Mouse (Mus musculus): ENCODE data around the gene Npl. TPM values are rescaled to one million over a fixed set of nuclear protein-coding genes. Genes with fewer than 3 reads are reported as not detected.
A peak's percentile ranks its signal among the peaks of the same experiment; 100 is the strongest.
"Not testable (repeated sequence)": the region's sequence is repeated elsewhere in the genome, so short reads cannot be mapped to it uniquely, and the experiment has no call there.

Npl gene
- polyA plus RNA-seq, 1 experiment from 2014 or later: 16.9 TPM

- no peak overlapping the region for H3K4me2 ChIP-seq
- no peaks in the 10 kb centered on the region for H3K4me1 ChIP-seq (replicated peaks)
- no peak for ATAC-seq (ENCODE audit: low read depth)
- H3K9me3 ChIP-seq: no peaks in the 10 kb centered on the region
- whole genome bisulfite sequencing: 92% methylated on average over 9 of the region's 9 CpGs
- no peak overlapping the region for H3K9ac ChIP-seq
- H3K4me3 ChIP-seq: no peak overlapping the region
- H3K27ac ChIP-seq (replicated peaks): no peak overlapping the region
- no peaks in the 10 kb centered on the region for H3K27me3 ChIP-seq
- no peaks in the 10 kb centered on the region for H3K36me3 ChIP-seq
Observed at GRCm38 (mm10) chr1:153500030-153500429, 49.8 kb downstream of the Npl start.

GRCm38 (mm10) chr1:153496030-153496429, 53.8 kb downstream of the Npl start:
- H3K27ac ChIP-seq (replicated peaks): no peak overlapping the region
- H3K4me2 ChIP-seq: no peak overlapping the region
- no peaks in the 10 kb centered on the region for H3K27me3 ChIP-seq
- no peaks in the 10 kb centered on the region for H3K9me3 ChIP-seq
- no peak overlapping the region for H3K9ac ChIP-seq
- H3K4me3 ChIP-seq: no peak overlapping the region
- no peaks in the 10 kb centered on the region for H3K36me3 ChIP-seq
- 75% methylated on average over 3 of the region's 3 CpGs for WGBS
- no peak for ATAC-seq (ENCODE audit: low read depth)
- H3K4me1 ChIP-seq (replicated peaks): no peaks in the 10 kb centered on the region

GRCm38 (mm10) chr1:153493931-153494330, 55.9 kb downstream of the Npl start:
- WGBS: 26% methylated on average over 6 of the region's 6 CpGs
- H3K9me3 ChIP-seq: no peaks in the 10 kb centered on the region
- no peak for ATAC-seq (ENCODE audit: low read depth)
- no peak overlapping the region for H3K27ac ChIP-seq (replicated peaks)
- H3K4me3 ChIP-seq: no peak overlapping the region
- no peaks in the 10 kb centered on the region for H3K36me3 ChIP-seq
- no peaks in the 10 kb centered on the region for H3K27me3 ChIP-seq
- H3K9ac ChIP-seq: no peak overlapping the region
- no peaks in the 10 kb centered on the region for H3K4me1 ChIP-seq (replicated peaks)
- H3K4me2 ChIP-seq: no peak overlapping the region

- Histone ChIP-seq H3K4me2 (no peak overlapping the region), H3K9me3 (no peaks in the 10 kb centered on the region), H3K27me3 (no peaks in the 10 kb centered on the region), H3K4me1 (replicated peaks) (no peaks in the 10 kb centered on the region), H3K9ac (no peak overlapping the region), H3K36me3 (no peaks in the 10 kb centered on the region), H3K4me3 (no peak overlapping the region), H3K27ac (replicated peaks) (no peak overlapping the region)
- 23% methylated on average over 4 of the region's 4 CpGs for WGBS
- no peak for ATAC-seq (ENCODE audit: low read depth)
Observed at GRCm38 (mm10) chr1:153493338-153493737, 56.5 kb downstream of the Npl start.

- H3K27me3 ChIP-seq: no peaks in the 10 kb centered on the region
- no peak overlapping the region for H3K4me3 ChIP-seq
- no peaks in the 10 kb centered on the region for H3K9me3 ChIP-seq
- no peak overlapping the region for H3K9ac ChIP-seq
- 100% methylated on average over 1 of the region's 1 CpGs for WGBS
- H3K36me3 ChIP-seq: no peaks in the 10 kb centered on the region
- H3K27ac ChIP-seq (replicated peaks): no peak overlapping the region
- no peaks in the 10 kb centered on the region for H3K4me1 ChIP-seq (replicated peaks)
- no peak for ATAC-seq (ENCODE audit: low read depth)
- H3K4me2 ChIP-seq: no peak overlapping the region
Observed at GRCm38 (mm10) chr1:153491822-153492221, 58.0 kb downstream of the Npl start.

GRCm38 (mm10) chr1:153491345-153491744, 58.5 kb downstream of the Npl start:
- Histone ChIP-seq H3K9ac (no peak overlapping the region), H3K27me3 (no peaks in the 10 kb centered on the region), H3K9me3 (no peaks in the 10 kb centered on the region), H3K4me1 (replicated peaks) (peaks cover under 1% of the 10 kb centered on the region; the same call in 1 of the 2 replicates), H3K4me2 (no peak overlapping the region), H3K36me3 (no peaks in the 10 kb centered on the region), H3K4me3 (no peak overlapping the region), H3K27ac (replicated peaks) (no peak overlapping the region)
- no peak for ATAC-seq (ENCODE audit: low read depth)
- WGBS: 82% methylated on average over 2 of the region's 2 CpGs

GRCm38 (mm10) chr1:153489963-153490362, 59.9 kb downstream of the Npl start:
- Histone ChIP-seq H3K36me3 (no peaks in the 10 kb centered on the region), H3K9me3 (no peaks in the 10 kb centered on the region)

GRCm38 (mm10) chr1:153489540-153489939, 60.3 kb downstream of the Npl start:
- Histone ChIP-seq H3K4me2 (no peak overlapping the region), H3K27ac (replicated peaks) (no peak overlapping the region), H3K4me1 (replicated peaks) (peaks cover 19% of the 10 kb centered on the region), H3K9me3 (no peaks in the 10 kb centered on the region), H3K9ac (no peak overlapping the region), H3K27me3 (no peaks in the 10 kb centered on the region), H3K36me3 (no peaks in the 10 kb centered on the region), H3K4me3 (no peak overlapping the region)
- no peak for ATAC-seq (ENCODE audit: low read depth)
- WGBS: 58% methylated on average over 2 of the region's 2 CpGs

More at GRCm38 (mm10) chr1:153489963-153490362, 59.9 kb downstream of the Npl start:
- H3K9ac ChIP-seq: no peak overlapping the region
- H3K4me3 ChIP-seq: no peak overlapping the region
- peaks cover 15% of the 10 kb centered on the region for H3K4me1 ChIP-seq (replicated peaks)
- no peak overlapping the region for H3K4me2 ChIP-seq
- no peak overlapping the region for H3K27ac ChIP-seq (replicated peaks)
- H3K27me3 ChIP-seq: no peaks in the 10 kb centered on the region
- 92% methylated on average over 4 of the region's 4 CpGs for WGBS
- no peak for ATAC-seq (ENCODE audit: low read depth)

- Histone ChIP-seq H3K9ac (no peak overlapping the region), H3K27ac (replicated peaks) (no peak overlapping the region), H3K9me3 (no peaks in the 10 kb centered on the region), H3K4me2 (no peak overlapping the region), H3K4me3 (no peak overlapping the region), H3K36me3 (no peaks in the 10 kb centered on the region), H3K27me3 (no peaks in the 10 kb centered on the region), H3K4me1 (replicated peaks) (peaks cover 23% of the 10 kb centered on the region)
- WGBS: 53% methylated on average over 7 of the region's 7 CpGs
- ATAC-seq (ENCODE audit: low read depth): no peak
Observed at GRCm38 (mm10) chr1:153489132-153489531, 60.7 kb downstream of the Npl start.

- H3K27me3 ChIP-seq: no peaks in the 10 kb centered on the region
- H3K4me2 ChIP-seq: peak within 1 kb of the TSS; percentile 94
- H3K4me3 ChIP-seq: peak within 1 kb of the TSS; percentile 96
- no peaks in the 10 kb centered on the region for H3K36me3 ChIP-seq
- peak within 1 kb of the TSS; percentile 99 for H3K9ac ChIP-seq
- H3K9me3 ChIP-seq: no peaks in the 10 kb centered on the region
- ATAC-seq (ENCODE audit: low read depth): peak; percentile 90
- H3K27ac ChIP-seq (replicated peaks): peak within 1 kb of the TSS; percentile 91
- under 1% methylated on average over 35 of the region's 35 CpGs for WGBS
- peaks cover 37% of the 10 kb centered on the region for H3K4me1 ChIP-seq (replicated peaks)
Observed at GRCm38 (mm10) chr1:153487500-153487879, 62.4 kb downstream of the Npl start, which contains the start of gene Dhx9. Gene Dhx9, minus strand, starts transcription at chr1:153487660.

GRCm38 (mm10) chr1:153486767-153487499, 62.9 kb downstream of the Npl start:
- WGBS: under 1% methylated on average over 61 of the region's 64 CpGs
- Histone ChIP-seq H3K36me3 (peaks cover 5% of the 10 kb centered on the region), H3K27ac (replicated peaks) (peak overlapping the region; percentile 91), H3K9ac (peak overlapping the region; percentile 99), H3K9me3 (no peaks in the 10 kb centered on the region), H3K27me3 (no peaks in the 10 kb centered on the region), H3K4me1 (replicated peaks) (peaks cover 38% of the 10 kb centered on the region), H3K4me2 (peak overlapping the region; percentile 94), H3K4me3 (peak overlapping the region; percentile 96)
- peak; percentile 87 for ATAC-seq (ENCODE audit: low read depth)

- H3K36me3 ChIP-seq: peaks cover 12% of the 10 kb centered on the region
- 9% methylated on average over 6 of the region's 6 CpGs for WGBS
- not testable (repeated sequence) for H3K27me3 ChIP-seq; H3K27ac ChIP-seq (replicated peaks); H3K9me3 ChIP-seq; ATAC-seq (ENCODE audit: low read depth)
- H3K4me2 ChIP-seq: peak overlapping the region; percentile 94
- peaks cover 38% of the 10 kb centered on the region for H3K4me1 ChIP-seq (replicated peaks)
- H3K4me3 ChIP-seq: peak overlapping the region; percentile 96
- peak overlapping the region; percentile 99 for H3K9ac ChIP-seq
Observed at GRCm38 (mm10) chr1:153486120-153486519, 63.7 kb downstream of the Npl start.

Measured in neural tube, embryonic 13.5 days (tissue).